Mouse (Mus musculus) MEL (cell line): ENCODE results near the gene Slc38a2.

Experiments used
- GABPA ChIP-seq: IDR thresholded peaks from 2 replicates; pipeline ENCODE4 v1.6.1; 2012; ENCODE audit warnings: low read depth, mild to moderate bottlenecking, inconsistent platforms, low read length, improper control_type of control experiment, moderate library complexity
- MAX ChIP-seq: IDR thresholded peaks from 2 replicates; pipeline ENCODE4 v1.6.1; 2011; ENCODE audit warnings: low read length, improper control_type of control experiment
- UBTF ChIP-seq: IDR thresholded peaks from 2 replicates; pipeline ENCODE4 v1.6.1; 2012; ENCODE audit warnings: low read depth, mild to moderate bottlenecking, inconsistent platforms, low read length, improper control_type of control experiment, moderate library complexity, borderline replicate concordance; ENCODE audit not compliant: insufficient read depth
- ZNF384 ChIP-seq: IDR thresholded peaks from 2 replicates; pipeline ENCODE4 v1.6.1; 2012; ENCODE audit warnings: low read depth, mild to moderate bottlenecking, inconsistent platforms, low read length, improper control_type of control experiment

DNA sequence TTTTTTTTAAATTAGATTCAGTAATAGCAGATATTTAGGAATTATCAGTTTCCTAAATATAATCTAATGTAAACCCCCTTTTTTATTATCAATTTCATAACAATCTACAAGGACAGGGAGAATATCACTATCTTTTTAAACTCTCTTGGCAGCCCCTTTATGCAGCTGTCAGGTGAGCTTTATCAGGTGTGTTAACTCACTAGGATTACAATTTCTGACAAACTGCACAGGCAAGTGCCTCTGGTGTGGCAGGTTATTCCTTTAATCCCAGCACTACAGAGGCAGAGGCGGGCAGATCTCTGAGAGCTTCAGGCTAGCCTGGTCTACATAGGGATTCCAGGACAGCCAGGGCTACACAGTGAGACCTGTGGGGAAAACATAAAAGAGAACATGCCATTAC lies 45.8 kb upstream of the Slc38a2 start:
- TF ChIP-seq MAX, result peak; percentile 43; the same call in 1 of the 2 replicates
- TF ChIP-seq UBTF, result no peak
- TF ChIP-seq GABPA, result no peak
- no peak for TF ChIP-seq ZNF384
